Mouse (Mus musculus) mouse embryonic stem cell (cell line): ENCODE measurements at regions not wholly inside any gene's neighbourhood (a gene's known extent, or its start where the extent isn't known, plus 50 kb on each side); places are given as distances from the start of the nearest gene placed in this dataset.

Experiments
- in situ Hi-C, 2 experiments: fragments of 300-500 bp; cut with MboI; formaldehyde crosslinking; loops; 1 replicate in 1 of 2; 3 replicates in 1 of 2; pipeline ENCODE4 v1.14.3; 2019 to 2020; ENCODE audit warnings: low sequenced_read_pairs in 2 of 2, low pct_unique_long_range_greater_than_20kb in 1 of 2, mixed read lengths in 1 of 2; ENCODE audit not compliant: unreplicated experiment in 1 of 2

DNA sequence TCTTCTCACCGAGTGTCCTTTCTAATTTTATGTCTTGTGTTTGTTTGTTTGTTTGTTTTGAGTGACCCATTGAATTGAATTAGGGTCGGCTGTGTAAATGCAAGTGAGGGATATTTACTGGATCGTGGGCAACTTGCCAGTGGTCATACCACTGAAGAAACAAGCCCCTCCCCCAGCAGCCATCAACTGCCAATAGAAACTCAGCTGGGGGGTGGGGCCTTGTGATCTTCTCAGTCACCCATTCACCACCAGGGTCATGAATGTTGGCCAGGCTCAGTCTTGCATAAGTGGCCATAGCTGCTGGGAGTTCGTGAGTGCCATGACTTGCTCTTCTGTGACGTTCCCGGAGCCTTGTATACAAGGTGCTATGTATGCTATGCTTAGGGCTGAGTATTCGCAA, 300.8 kb downstream of the Gm11011 start:
- in situ Hi-C loops = no loop called here

GRCm38 (mm10) chr2:169282508-169283117, 304.9 kb downstream of the Gm11011 start:
- in situ Hi-C loops = no loop called here

GRCm38 (mm10) chr2:169275371-169275770, 312.2 kb downstream of the Gm11011 start:
- in situ Hi-C loops = no loop called here

DNA sequence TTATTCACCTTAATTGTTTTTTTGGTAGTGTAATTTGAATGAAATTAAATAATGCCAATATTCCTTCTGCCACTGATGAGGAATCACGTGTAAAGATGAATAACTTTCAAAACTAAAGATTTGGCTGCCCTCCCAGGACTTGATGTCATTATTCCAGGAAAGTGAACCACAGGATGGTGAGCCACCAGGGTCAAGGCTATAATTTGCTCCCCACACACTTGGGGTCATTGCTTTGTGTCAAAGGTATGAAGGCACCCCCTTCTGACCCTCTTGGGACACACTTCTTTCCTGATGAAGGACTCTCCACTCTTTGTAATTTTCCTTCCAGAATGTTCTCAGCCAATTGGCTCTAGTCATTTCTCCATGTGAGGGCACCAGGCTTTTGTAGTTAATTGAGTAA, 313.4 kb downstream of the Gm11011 start:
- in situ Hi-C loops = no loop called here

- in situ Hi-C loops = no loop called here
Measured at GRCm38 (mm10) chr2:169272622-169273021, 314.9 kb downstream of the Gm11011 start.

DNA sequence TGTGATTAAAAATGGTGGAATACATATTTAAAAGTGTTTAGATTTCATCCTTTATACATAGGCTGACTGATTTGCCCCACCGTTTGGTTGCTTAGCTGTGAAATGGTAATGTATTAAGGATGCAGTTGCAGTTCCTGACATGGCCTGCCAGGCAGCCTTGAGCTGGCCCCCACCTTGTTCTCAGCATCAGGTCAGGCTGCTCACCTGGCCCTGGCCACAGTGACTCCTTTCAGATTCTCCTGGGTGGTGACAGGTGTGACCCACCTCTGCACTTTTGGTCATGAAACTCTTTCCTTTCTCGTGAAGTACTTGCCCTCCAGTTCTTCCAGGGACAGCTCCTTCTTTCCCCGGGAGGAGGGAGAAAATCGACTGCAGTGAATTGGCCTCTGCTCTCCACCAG, 315.5 kb downstream of the Gm11011 start:
- in situ Hi-C loops = no loop called here

DNA sequence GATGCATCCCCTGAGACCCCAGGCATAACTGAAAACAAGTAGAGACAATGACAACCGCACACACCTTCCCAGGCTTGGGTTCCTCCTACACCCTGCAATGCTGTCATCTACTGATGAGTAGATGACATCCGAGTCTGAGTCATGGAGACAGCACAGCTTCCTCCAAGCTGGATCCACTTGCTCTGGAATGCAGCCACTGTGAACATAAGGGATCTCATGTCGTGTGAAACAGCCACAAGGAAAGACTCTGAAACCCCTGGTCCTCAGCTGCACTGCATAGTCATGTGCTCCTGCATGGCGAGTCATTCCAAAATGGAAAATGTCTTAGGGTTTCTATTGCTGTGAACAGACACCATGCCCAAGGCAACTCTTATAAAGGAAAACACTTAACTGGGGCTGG, 305.2 kb upstream of the Zfp64 start:
- in situ Hi-C loops = no loop called here

- in situ Hi-C loops = no loop called here
Measured at GRCm38 (mm10) chr2:169244572-169244971, 289.2 kb upstream of the Zfp64 start.

DNA sequence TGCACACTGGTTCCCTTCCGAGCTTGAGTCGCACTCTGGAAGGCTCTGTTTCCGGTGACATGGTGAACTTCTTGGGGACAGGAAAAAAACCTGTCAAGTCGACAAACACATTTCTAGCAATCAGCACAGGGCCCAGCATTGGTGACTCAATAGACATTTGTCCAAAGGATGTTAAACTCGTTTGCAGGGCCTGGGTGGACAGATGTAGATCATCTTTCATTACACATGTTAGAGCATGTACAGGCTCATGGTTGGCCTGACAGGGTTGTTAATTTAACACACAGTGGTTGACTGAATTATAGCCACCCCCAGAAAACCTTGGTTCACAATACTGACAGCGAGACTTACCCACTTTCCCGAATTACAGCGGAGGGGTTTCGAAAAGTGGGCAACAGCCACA, 288.6 kb upstream of the Zfp64 start:
- in situ Hi-C loops = no loop called here

- in situ Hi-C loops = no loop called here
Measured at GRCm38 (mm10) chr2:169237856-169238255, 282.5 kb upstream of the Zfp64 start.

DNA sequence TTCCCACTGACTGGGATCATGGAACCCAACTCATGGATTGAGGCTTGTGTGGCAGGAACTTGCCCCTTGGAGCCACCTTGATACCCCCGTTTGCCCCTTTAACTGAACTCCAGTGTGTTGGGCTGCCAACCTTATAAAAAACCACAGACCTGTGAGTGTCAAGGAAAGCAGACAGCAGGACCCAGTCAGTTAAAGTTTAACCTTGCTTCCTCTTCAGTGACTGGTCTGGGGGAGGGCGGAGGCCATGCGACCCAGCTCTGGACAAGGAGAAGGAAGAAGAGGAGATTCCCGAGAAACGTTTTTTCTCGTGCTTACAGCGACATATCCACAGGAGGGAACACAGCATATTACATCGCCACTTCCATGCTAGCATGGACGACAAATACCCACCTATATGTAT, 281.9 kb upstream of the Zfp64 start:
- in situ Hi-C loops = no loop called here

- in situ Hi-C loops = no loop called here
Measured at GRCm38 (mm10) chr2:169234368-169235070, 279.1 kb upstream of the Zfp64 start.

DNA sequence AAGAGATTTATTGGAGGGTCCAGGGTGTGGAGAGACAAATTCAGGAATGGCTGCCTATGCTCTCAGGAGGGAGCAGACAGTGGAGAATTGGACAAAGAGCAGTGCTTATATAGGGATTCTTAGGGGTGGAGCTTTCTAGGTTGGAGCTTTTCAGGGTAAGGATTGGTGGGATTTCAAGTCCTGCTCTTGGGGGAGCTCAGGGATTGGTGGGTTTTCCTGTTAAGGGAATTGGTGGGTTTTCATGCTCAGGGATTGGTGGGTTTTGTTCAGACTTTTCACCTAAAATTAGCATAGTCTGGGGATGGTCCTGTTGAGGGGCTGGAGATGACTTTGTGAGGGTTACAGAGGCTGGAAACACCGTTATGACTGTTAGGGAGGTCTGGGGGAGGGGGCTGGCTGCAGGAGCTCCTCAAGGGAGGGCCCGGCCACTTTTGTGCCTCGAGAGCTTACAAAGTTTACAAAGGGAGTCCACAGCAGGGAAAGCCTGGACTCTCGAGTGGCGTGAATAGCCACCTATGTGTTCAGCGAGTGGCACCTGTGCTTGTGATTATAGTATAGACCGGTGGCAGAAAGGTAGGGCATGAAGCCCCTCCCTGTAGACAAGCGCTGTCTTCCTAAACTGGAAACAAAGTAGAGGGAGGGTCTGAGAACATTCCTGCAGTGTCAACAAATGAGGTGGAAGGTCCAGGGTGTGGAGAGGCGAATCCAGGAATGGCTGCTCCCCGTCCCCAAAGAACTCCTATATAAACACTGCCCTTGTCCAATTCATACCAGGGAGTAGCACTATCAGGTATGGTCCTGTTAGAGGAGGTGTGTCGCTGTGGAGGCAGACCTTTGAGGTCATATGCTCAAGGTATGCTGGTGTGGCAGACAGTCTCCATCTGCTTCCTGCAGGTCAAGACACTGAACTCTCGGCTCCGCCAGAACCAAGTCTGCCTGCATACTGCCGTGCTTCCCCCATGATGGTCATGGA, 278.1 kb upstream of the Zfp64 start:
- in situ Hi-C loops = no loop called here

- in situ Hi-C loops = no loop called here
Measured at GRCm38 (mm10) chr2:169222264-169222663, 266.9 kb upstream of the Zfp64 start.

- in situ Hi-C loops = no loop called here
Measured at GRCm38 (mm10) chr2:169221141-169221540, 265.8 kb upstream of the Zfp64 start.

DNA sequence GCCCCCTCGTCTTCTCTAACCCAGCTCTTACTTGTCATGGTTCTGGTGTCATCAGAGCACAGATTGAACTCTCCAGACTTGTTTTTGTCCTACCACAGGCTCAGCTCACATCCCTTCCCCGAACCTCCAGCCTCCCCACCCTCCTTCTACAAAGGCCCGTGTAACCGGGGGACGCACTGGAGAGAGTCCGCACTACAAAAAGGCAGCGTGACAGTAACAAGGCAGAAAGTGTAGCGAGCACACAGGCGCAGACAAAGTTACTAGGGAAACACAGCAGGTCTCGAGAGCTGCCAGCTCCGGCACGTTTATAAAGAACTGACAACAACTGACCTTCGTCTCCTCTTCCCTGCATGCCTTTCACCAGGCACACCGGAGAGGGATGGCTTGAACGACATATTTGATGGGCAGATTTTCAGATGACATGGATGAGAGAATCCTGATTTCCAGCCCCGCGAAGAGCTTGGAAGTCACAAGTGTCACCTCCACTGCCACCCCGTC, 260.2 kb upstream of the Zfp64 start:
- in situ Hi-C loops = no loop called here

DNA sequence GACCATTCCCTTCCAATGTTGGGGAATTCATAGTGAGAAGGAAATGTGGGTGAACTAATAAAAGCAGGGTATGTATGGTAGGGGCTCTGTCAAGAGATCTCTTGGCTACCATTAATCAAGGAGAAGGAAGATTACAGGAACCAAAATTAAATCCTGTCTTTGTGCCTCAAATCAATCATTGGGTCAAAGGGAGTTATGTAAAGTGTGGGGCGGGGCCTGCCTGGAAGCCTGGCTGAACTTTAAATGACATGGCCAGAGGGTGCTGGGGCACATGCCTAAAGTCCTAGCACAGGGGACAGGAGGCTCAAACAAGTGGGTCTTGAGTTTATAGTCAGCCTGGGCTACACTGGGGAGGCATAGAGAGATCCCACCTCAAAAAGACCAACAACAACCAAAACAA, 259.0 kb upstream of the Zfp64 start:
- in situ Hi-C loops = no loop called here

- in situ Hi-C loops = no loop called here
Measured at GRCm38 (mm10) chr2:169213314-169213713, 257.9 kb upstream of the Zfp64 start.

DNA sequence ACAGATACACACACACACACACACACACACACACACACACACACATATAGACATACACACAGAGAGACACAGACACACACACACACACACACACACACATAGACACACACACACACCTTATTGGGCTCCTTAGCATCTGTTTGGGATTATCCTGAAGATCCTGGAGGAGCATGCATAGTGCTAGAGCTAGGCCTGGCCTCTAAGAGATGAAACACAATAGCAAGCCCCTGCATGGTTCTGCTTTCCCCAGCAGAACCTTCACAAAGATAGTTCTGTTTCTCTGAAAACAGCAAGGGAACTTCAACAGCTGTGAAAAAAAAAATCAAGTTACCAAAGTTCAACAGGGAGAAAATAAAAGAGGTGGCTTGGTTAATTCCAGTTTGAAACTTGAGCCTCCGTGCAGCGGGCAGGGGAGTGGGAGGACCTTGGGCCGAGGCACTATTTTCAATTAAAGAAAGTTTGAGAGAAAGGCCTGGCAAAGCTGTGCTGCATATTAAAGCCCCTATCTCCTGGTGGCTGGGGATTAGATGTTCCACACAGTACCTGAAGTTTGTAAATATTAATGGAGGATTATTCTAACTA, 257.4 kb upstream of the Zfp64 start:
- in situ Hi-C loops = no loop called here
